Mouse (Mus musculus) heart, postnatal 10 days (tissue): Measurements from ENCODE around the gene Zcchc18. TPM values are rescaled to one million over a fixed set of nuclear protein-coding genes. Genes with fewer than 3 reads are reported as not detected.
A peak's percentile ranks its signal among the peaks of the same experiment; 100 is the strongest.

Experiments used
- DNase-seq, 2 experiments: peaks; one replicate each; pipeline ENCODE4 v3.0.0; 2021
- intact Hi-C: fragments of 180-260 bp; cut with DNase I; formaldehyde crosslinking; loops from one replicate; pipeline ENCODE4 v1.15.1; 2025
- total RNA-seq, 2 experiments: library from RNA; stranded (reverse); gene quantifications; 2 replicates each; pipeline ENCODE4 v1.2.3; 2021

Gene Zcchc18
- total RNA-seq, 2 experiments from 2014 or later = not detected

DNA sequence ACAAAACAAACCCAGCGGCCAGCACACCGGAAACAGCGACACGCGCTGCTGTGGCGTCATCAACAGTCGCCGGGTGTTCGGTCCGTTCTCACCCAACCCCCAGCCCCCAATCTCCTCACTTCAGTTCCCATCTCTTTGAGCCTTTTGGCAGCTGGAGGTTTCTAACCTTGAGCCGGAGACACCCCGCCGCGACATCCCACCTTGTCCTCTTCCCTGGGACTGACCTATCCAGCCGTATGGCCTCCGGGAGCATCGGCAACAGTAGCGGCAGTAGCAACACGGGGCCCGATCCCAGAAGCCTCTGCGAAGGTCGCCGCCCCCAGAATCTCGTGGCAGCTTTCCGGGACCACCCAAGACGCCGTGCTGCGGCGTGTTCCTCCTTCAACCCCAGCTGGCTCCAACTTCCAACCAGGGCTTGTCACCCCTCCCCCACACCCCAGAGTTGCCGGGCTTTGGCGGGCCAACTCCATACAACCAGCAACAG is 45.1 kb downstream of the Zcchc18 start, which contains the start of gene Slc25a53:
TSS of gene Slc25a53 (minus strand) at position 303 of the 484 bp plus-strand sequence.
- intact Hi-C loops = no loop called here

DNA sequence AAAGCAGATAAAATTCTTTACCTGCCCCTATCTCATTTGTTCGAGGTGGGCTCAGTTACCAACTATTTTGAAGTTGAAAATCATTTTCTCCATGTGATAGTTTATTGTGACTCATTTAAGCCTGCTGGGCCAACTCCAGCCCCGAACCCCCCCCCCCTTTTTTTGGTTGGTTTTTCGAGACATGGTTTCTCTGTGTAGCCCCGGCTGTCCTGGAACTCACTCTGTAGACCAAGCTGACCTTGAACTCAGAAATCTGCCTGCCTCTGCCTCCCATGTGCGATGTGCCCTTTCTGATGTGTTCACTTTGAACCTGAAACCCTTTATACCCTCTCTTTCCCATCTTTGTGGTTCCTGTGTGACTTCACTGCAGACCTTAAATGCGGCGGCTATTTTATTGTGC is 45.5 kb downstream of the Zcchc18 start:
- intact Hi-C loops = no loop called here
- DNase-seq = peak in 1 of 2 experiments; percentile 2

More for the DNA sequence above, 45.1 kb downstream of the Zcchc18 start, which contains the start of gene Slc25a53:
- DNase-seq = peak; percentile 89 to 90

Other genes starting within 250 kb of the Zcchc18 start
- gene Morf4l2, start 249.5 kb upstream of the Zcchc18 start, total RNA-seq = 100 to 1,000 TPM; 167 to 171 TPM
- not detected for gene Glra4, start 213.0 kb upstream of the Zcchc18 start, total RNA-seq
- gene Plp1, start 170.5 kb upstream of the Zcchc18 start, total RNA-seq = 1 to 10 TPM; 4.0 to 4.8 TPM
- under 1 TPM; 0.17 to 0.22 TPM for gene Rab9b, start 124.4 kb upstream of the Zcchc18 start, total RNA-seq
- not detected for gene H2bfm, start 65.8 kb upstream of the Zcchc18 start, total RNA-seq
- gene Tmsb15b2, start 17.7 kb upstream of the Zcchc18 start, total RNA-seq = 1 to 10 TPM; 1.9 to 5.9 TPM
- gene Tmsb15l, start 16.3 kb upstream of the Zcchc18 start, total RNA-seq = 1 to 10 TPM in 1 of 2 experiments, under 1 TPM in 1; 0.67 to 1.0 TPM
- 1 to 10 TPM in 1 of 2 experiments, under 1 TPM in 1; 0.91 to 1.2 TPM for gene Tmsb15b1, start 16.3 kb upstream of the Zcchc18 start, total RNA-seq
- gene Slc25a53, start 45.1 kb downstream of the Zcchc18 start, total RNA-seq = 1 to 10 TPM; 4.7 to 6.2 TPM
- 1 to 10 TPM; 5.3 to 5.7 TPM for gene Fam199x, start 56.4 kb downstream of the Zcchc18 start, total RNA-seq
- gene Esx1, start 128.9 kb downstream of the Zcchc18 start, total RNA-seq = not detected